In genomic region chrX:7763631-7764393, GRCm38 (mm10) we compare ENCODE assay signal across 8 mouse cellular contexts. TPM values are rescaled to one million over a fixed set of nuclear protein-coding genes. Genes with fewer than 3 reads are reported as not detected.
A peak's percentile ranks its signal among the peaks of the same experiment; 100 is the strongest.
DNase-seq lines count a peak whose midpoint lies in the region; ATAC-seq and TF ChIP-seq lines count a peak whose summit lies in the region.

No protein-coding gene starts in this region.

- intact Hi-C loops in gastrocnemius, adult 2 months (cut with DNase I) = no loop called here

- peak overlapping the region; percentile 67 for H3K4me2 ChIP-seq in forebrain, embryonic 12.5 days
- H3K4me2 ChIP-seq in hindbrain, embryonic 14.5 days (replicated peaks) = peak overlapping the region; percentile 67
- peak overlapping the region; percentile 83 for H3K4me2 ChIP-seq in liver, embryonic 11.5 days

- DNase-seq in gastrocnemius, adult 2 months = peak; percentile 48
- no peak for DNase-seq in gastrocnemius, adult 8-10 months (ENCODE audit: low spot score in 2 of 2)
- peak; percentile 68 for DNase-seq in MN1 (ENCODE audit: low spot score)
- DNase-seq in hindbrain, embryonic 14.5 days (ENCODE audit: low spot score) = no peak
- peak; percentile 43 for DNase-seq in liver, embryonic 11.5 days (ENCODE audit: low spot score)
- peak; percentile 17 to 35 for DNase-seq in monocyte, adult 2 months (ENCODE audit: low read depth in 1 of 2, low spot score in 2 of 2)
- DNase-seq in T-cell, adult 2 months (ENCODE audit: low spot score) = no peak

- ATAC-seq in forebrain, embryonic 12.5 days (ENCODE audit: low FRiP score) = no peak
- no peak for ATAC-seq in hindbrain, embryonic 14.5 days (ENCODE audit: low FRiP score)
- peak; percentile 14; the same call in 1 of the 2 replicates for ATAC-seq in liver, embryonic 11.5 days (replicated peaks; ENCODE audit: low FRiP score)

- WGBS in forebrain, embryonic 12.5 days = 15% methylated on average over 22 of the region's 22 CpGs
- WGBS in hindbrain, embryonic 14.5 days = 11% methylated on average over 21 of the region's 22 CpGs
- 12% methylated on average over 22 of the region's 22 CpGs for WGBS in liver, embryonic 11.5 days

- no peaks in the 10 kb centered on the region for H3K9me3 ChIP-seq in forebrain, embryonic 12.5 days
- H3K9me3 ChIP-seq in hindbrain, embryonic 14.5 days (ENCODE audit: control insufficient read depth, low read length) = no peaks in the 10 kb centered on the region
- no peaks in the 10 kb centered on the region for H3K9me3 ChIP-seq in liver, embryonic 11.5 days (ENCODE audit: control insufficient read depth, low read length)

- H3K27me3 ChIP-seq in forebrain, embryonic 12.5 days = no peaks in the 10 kb centered on the region
- no peaks in the 10 kb centered on the region for H3K27me3 ChIP-seq in hindbrain, embryonic 14.5 days (ENCODE audit: control insufficient read depth, insufficient read depth, low read length)
- H3K27me3 ChIP-seq in liver, embryonic 11.5 days (replicated peaks; ENCODE audit: control insufficient read depth, insufficient read depth, low read length) = no peaks in the 10 kb centered on the region

- TF ChIP-seq CTCF in gastrocnemius, adult 2 months (IDR thresholded peaks at IDR 0.05) = no peak

- peak overlapping the region; percentile 88 for H3K4me3 ChIP-seq in gastrocnemius, adult 2 months
- H3K4me3 ChIP-seq in forebrain, embryonic 12.5 days (replicated peaks) = peak overlapping the region; percentile 62
- peak overlapping the region; percentile 60 for H3K4me3 ChIP-seq in hindbrain, embryonic 14.5 days (replicated peaks; ENCODE audit: low read length)
- H3K4me3 ChIP-seq in liver, embryonic 11.5 days (ENCODE audit: low read depth, low read length) = peak overlapping the region; percentile 73

- peaks cover 11% of the 10 kb centered on the region for H3K36me3 ChIP-seq in forebrain, embryonic 12.5 days (replicated peaks)
- H3K36me3 ChIP-seq in hindbrain, embryonic 14.5 days (replicated peaks; ENCODE audit: control insufficient read depth, insufficient read depth) = peaks cover 22% of the 10 kb centered on the region; the same call in 1 of the 2 replicates
- no peaks in the 10 kb centered on the region for H3K36me3 ChIP-seq in liver, embryonic 11.5 days (ENCODE audit: control insufficient read depth, insufficient read depth, low read length)

- H3K9ac ChIP-seq in forebrain, embryonic 12.5 days = peak overlapping the region; percentile 63
- H3K9ac ChIP-seq in hindbrain, embryonic 14.5 days = peak overlapping the region; percentile 65
- H3K9ac ChIP-seq in liver, embryonic 11.5 days (ENCODE audit: low read depth, low read length) = peak overlapping the region; percentile 30; the same call in 1 of the 2 replicates

- peak overlapping the region; percentile 91 for H3K27ac ChIP-seq in gastrocnemius, adult 2 months
- no peak overlapping the region for H3K27ac ChIP-seq in forebrain, embryonic 12.5 days
- H3K27ac ChIP-seq in hindbrain, embryonic 14.5 days = no peak overlapping the region
- H3K27ac ChIP-seq in liver, embryonic 11.5 days (ENCODE audit: low read depth, low read length) = peak overlapping the region; percentile 32

- peaks cover 19% of the 10 kb centered on the region for H3K4me1 ChIP-seq in forebrain, embryonic 12.5 days
- peaks cover 6% of the 10 kb centered on the region; the same call in 1 of the 2 replicates for H3K4me1 ChIP-seq in hindbrain, embryonic 14.5 days (replicated peaks; ENCODE audit: control insufficient read depth, insufficient read depth, low read length)
- peaks cover 18% of the 10 kb centered on the region for H3K4me1 ChIP-seq in liver, embryonic 11.5 days (replicated peaks; ENCODE audit: control insufficient read depth, insufficient read depth, low read length)

RNA-seq across cellular contexts. Expression of gene Tfe3, which starts 1.5 kb away (rescaled TPM):
- total RNA-seq in gastrocnemius, adult 2 months (2021) = 10 to 100 TPM; 10.9 to 11.1 TPM
- 1 to 10 TPM; 6.0 to 8.1 (median 7.6) TPM for total RNA-seq in gastrocnemius, adult 8-10 months (2022)
- polyA plus RNA-seq in forebrain, embryonic 12.5 days (2016; fragmentation: Nextera tagmentation; extraction: Ambion mirVana) = 27.9 and 30.3 TPM in 2 replicates
- polyA plus RNA-seq in hindbrain, embryonic 14.5 days (2014; fragmentation: Nextera tagmentation; extraction: Ambion mirVana) = 18.6 and 20.9 TPM in 2 replicates
- 15.9 and 16.0 TPM in 2 replicates for polyA plus RNA-seq in liver, embryonic 11.5 days (2014; fragmentation: Nextera tagmentation; extraction: Ambion mirVana)

RNA-seq across cellular contexts. Expression of gene Ccdc120, which starts 13.1 kb away (rescaled TPM):
- total RNA-seq in gastrocnemius, adult 2 months (2021) = under 1 TPM; 0.28 to 0.75 TPM
- total RNA-seq in gastrocnemius, adult 8-10 months (2022) = 1 to 10 TPM in 1 of 4 experiments, under 1 TPM in 2, not detected in 1; 0.34 to 1.1 (median 0.86) TPM
- 29.6 and 31.1 TPM in 2 replicates for polyA plus RNA-seq in forebrain, embryonic 12.5 days (2016; fragmentation: Nextera tagmentation; extraction: Ambion mirVana)
- 61.4 and 65.0 TPM in 2 replicates for polyA plus RNA-seq in hindbrain, embryonic 14.5 days (2014; fragmentation: Nextera tagmentation; extraction: Ambion mirVana)
- 4.7 and 6.5 TPM in 2 replicates for polyA plus RNA-seq in liver, embryonic 11.5 days (2014; fragmentation: Nextera tagmentation; extraction: Ambion mirVana)

RNA-seq across cellular contexts. Expression of gene Gripap1, which starts 25.8 kb away (rescaled TPM):
- 10 to 100 TPM; 16.7 to 22.8 TPM for total RNA-seq in gastrocnemius, adult 2 months (2021)
- total RNA-seq in gastrocnemius, adult 8-10 months (2022) = 10 to 100 TPM; 15.5 to 19.4 (median 16.1) TPM
- 75.7 and 84.4 TPM in 2 replicates for polyA plus RNA-seq in forebrain, embryonic 12.5 days (2016; fragmentation: Nextera tagmentation; extraction: Ambion mirVana)
- 50.5 and 56.8 TPM in 2 replicates for polyA plus RNA-seq in hindbrain, embryonic 14.5 days (2014; fragmentation: Nextera tagmentation; extraction: Ambion mirVana)
- polyA plus RNA-seq in liver, embryonic 11.5 days (2014; fragmentation: Nextera tagmentation; extraction: Ambion mirVana) = 45.0 and 47.2 TPM in 2 replicates

RNA-seq across cellular contexts. Expression of gene Praf2, which starts 35.6 kb away (rescaled TPM):
- 1 to 10 TPM; 3.3 to 6.7 TPM for total RNA-seq in gastrocnemius, adult 2 months (2021)
- total RNA-seq in gastrocnemius, adult 8-10 months (2022) = 1 to 10 TPM; 3.6 to 4.6 (median 3.7) TPM
- polyA plus RNA-seq in forebrain, embryonic 12.5 days (2016; fragmentation: Nextera tagmentation; extraction: Ambion mirVana) = 79.5 and 84.7 TPM in 2 replicates
- polyA plus RNA-seq in hindbrain, embryonic 14.5 days (2014; fragmentation: Nextera tagmentation; extraction: Ambion mirVana) = 129 and 139 TPM in 2 replicates
- 29.8 and 32.0 TPM in 2 replicates for polyA plus RNA-seq in liver, embryonic 11.5 days (2014; fragmentation: Nextera tagmentation; extraction: Ambion mirVana)

RNA-seq across cellular contexts. Expression of gene Gm45208, which starts 41.8 kb away (rescaled TPM):
- not detected for total RNA-seq in gastrocnemius, adult 2 months (2021)
- total RNA-seq in gastrocnemius, adult 8-10 months (2022) = under 1 TPM in 1 of 4 experiments, not detected in 3; 0.83 TPM
- polyA plus RNA-seq in forebrain, embryonic 12.5 days (2016; fragmentation: Nextera tagmentation; extraction: Ambion mirVana) = 0.66 TPM in 1 of 2 replicates, not detected in the other
- 0.53 TPM in 1 of 2 replicates, not detected in the other for polyA plus RNA-seq in hindbrain, embryonic 14.5 days (2014; fragmentation: Nextera tagmentation; extraction: Ambion mirVana)
- polyA plus RNA-seq in liver, embryonic 11.5 days (2014; fragmentation: Nextera tagmentation; extraction: Ambion mirVana) = not detected in 2 replicates

Comparison
In these comparisons a context has a peak if more than half of its experiments do, and no peak if none do; other contexts are left out.
1. DNase-seq: peak in gastrocnemius, adult 2 months (single experiment), MN1 (single experiment), liver, embryonic 11.5 days (single experiment) and monocyte, adult 2 months (2 of 2); none in gastrocnemius, adult 8-10 months (0 of 2), hindbrain, embryonic 14.5 days (single experiment) and T-cell, adult 2 months (single experiment).
2. H3K27ac ChIP-seq: peak in gastrocnemius, adult 2 months (single experiment) and liver, embryonic 11.5 days (single experiment); none in forebrain, embryonic 12.5 days (single experiment) and hindbrain, embryonic 14.5 days (single experiment).
3. Peak in every context shown above with its lines, with median percentiles within 50 percentile points of each other: H3K4me3 ChIP-seq, H3K4me2 ChIP-seq and H3K9ac ChIP-seq.